In the genomic region with DNA sequence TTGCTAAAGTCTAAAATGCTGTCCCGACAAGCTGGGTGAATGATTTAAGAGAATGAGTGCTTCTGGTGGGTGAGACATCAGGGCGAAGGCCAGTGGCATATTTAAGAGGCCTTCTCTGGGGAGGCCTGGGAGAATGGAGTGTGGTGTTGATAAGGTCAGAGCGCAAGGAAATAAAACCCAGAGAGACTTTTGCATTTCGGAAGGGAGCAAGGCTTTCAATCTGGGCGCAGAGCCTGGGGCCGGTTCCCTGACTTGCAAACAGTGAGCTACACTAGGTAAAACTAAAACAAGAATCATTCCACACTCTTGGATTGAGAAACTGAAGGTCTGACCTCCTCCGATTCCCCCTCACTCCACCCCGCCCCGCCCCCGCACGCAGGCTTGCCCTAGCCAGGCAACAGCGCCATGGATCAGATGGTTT, we compare ENCODE assay signal across 11 mouse cellular contexts. TPM values are rescaled to one million over a fixed set of nuclear protein-coding genes. Genes with fewer than 3 reads are reported as not detected.
DNase-seq lines count a peak whose midpoint lies in the region; ATAC-seq and TF ChIP-seq lines count a peak whose summit lies in the region.
"Had no signal": no experiment of that assay in that cellular context is flagged by ENCODE, and none has a peak within 500 bp of the region (broad histone marks: within the 10 kb centered on the region; RNA-seq: fewer than 3 reads in every experiment).

No protein-coding gene starts in this region.

- WGBS in heart, embryonic 16.5 days, result 36% methylated on average over 12 of the region's 12 CpGs
- WGBS in stomach, postnatal 0 days, result 61% methylated on average over 12 of the region's 12 CpGs

- H3K4me2 ChIP-seq in heart, embryonic 16.5 days (ENCODE audit: low read depth, low read length), result peak overlapping the region; percentile 47
- no peak overlapping the region for H3K4me2 ChIP-seq in stomach, postnatal 0 days (replicated peaks; ENCODE audit: low read depth)
- H3K4me2 ChIP-seq: neural tube, embryonic 13.5 days had no signal

- H3K27me3 ChIP-seq in heart, embryonic 16.5 days (ENCODE audit: control insufficient read depth, insufficient read depth, low read length), result no peaks in the 10 kb centered on the region
- H3K27me3 ChIP-seq in stomach, postnatal 0 days (ENCODE audit: control insufficient read depth, insufficient read depth, low read length), result no peaks in the 10 kb centered on the region
- H3K27me3 ChIP-seq: neural tube, embryonic 13.5 days had no signal

- peaks cover 7% of the 10 kb centered on the region for H3K9me3 ChIP-seq in heart, embryonic 16.5 days (replicated peaks; ENCODE audit: control insufficient read depth, low read length)
- no peaks in the 10 kb centered on the region for H3K9me3 ChIP-seq in stomach, postnatal 0 days (ENCODE audit: control insufficient read depth, low read length)

- peak; percentile 31 for DNase-seq in lung, postnatal 10 days
- no peak for DNase-seq in lung, adult 18-20 months
- DNase-seq in kidney, postnatal 10 days, result peak; percentile 78
- peak; percentile 50 for DNase-seq in stomach, postnatal 0 days (ENCODE audit: low spot score)
- no peak for DNase-seq in Muller cell, postnatal 12 days (ENCODE audit: inconsistent ontology term)

- TF ChIP-seq EP300 in stomach, postnatal 0 days (optimal IDR thresholded peaks at IDR 0.05), result no peak

- peak overlapping the region; percentile 47 for H3K9ac ChIP-seq in heart, embryonic 16.5 days (ENCODE audit: low read length)
- no peak overlapping the region for H3K9ac ChIP-seq in stomach, postnatal 0 days (ENCODE audit: low read length)
- H3K9ac ChIP-seq: neural tube, embryonic 13.5 days had no signal

- no peak for ATAC-seq in heart, embryonic 16.5 days (replicated peaks; ENCODE audit: extremely low read depth, insufficient read depth, low FRiP score)
- no peak for ATAC-seq in stomach, postnatal 0 days (ENCODE audit: low FRiP score, low TSS enrichment)
- ATAC-seq in CD4-positive, CD25-positive, alpha-beta regulatory T cell, adult 4 months, result no peak
- ATAC-seq in inflammation-experienced regulatory T-cells, adult 6 months, result no peak

- peaks cover 15% of the 10 kb centered on the region for H3K4me1 ChIP-seq in heart, embryonic 16.5 days (ENCODE audit: control insufficient read depth, insufficient read depth, low read length)
- no peaks in the 10 kb centered on the region; the same call in 1 of the 2 replicates for H3K4me1 ChIP-seq in stomach, postnatal 0 days (replicated peaks; ENCODE audit: control insufficient read depth, insufficient read depth)

- no peaks in the 10 kb centered on the region for H3K36me3 ChIP-seq in heart, embryonic 16.5 days (ENCODE audit: control insufficient read depth, insufficient read depth)
- H3K36me3 ChIP-seq in stomach, postnatal 0 days (ENCODE audit: control insufficient read depth, insufficient read depth, low read length), result no peaks in the 10 kb centered on the region

- no peak for TF ChIP-seq CTCF in stomach, postnatal 0 days (IDR thresholded peaks at IDR 0.05; ENCODE audit: low read depth)

- H3K27ac ChIP-seq in heart, embryonic 16.5 days (ENCODE audit: low read length), result peak overlapping the region; percentile 77
- peak overlapping the region; percentile 36 for H3K27ac ChIP-seq in stomach, postnatal 0 days (replicated peaks)
- H3K27ac ChIP-seq: neural tube, embryonic 13.5 days had no signal

- peak overlapping the region; percentile 21; the same call in 1 of the 2 replicates for H3K4me3 ChIP-seq in heart, embryonic 16.5 days (ENCODE audit: low read length)
- no peak overlapping the region for H3K4me3 ChIP-seq in stomach, postnatal 0 days (ENCODE audit: low read depth, low read length)
- H3K4me3 ChIP-seq: neural tube, embryonic 13.5 days had no signal

RNA-seq across cellular contexts. Expression of a gene that starts 4.0 kb away (rescaled TPM):
- 1.4 TPM in 1 of 2 replicates, not detected in the other for polyA plus RNA-seq in heart, embryonic 16.5 days (2015; fragmentation: Nextera tagmentation; extraction: Ambion mirVana)
- 0.99 TPM in 1 of 2 replicates, not detected in the other for polyA plus RNA-seq in stomach, postnatal 0 days (2015; fragmentation: Nextera tagmentation; extraction: Ambion mirVana)
- polyA plus RNA-seq in CD4-positive, CD25-positive, alpha-beta regulatory T cell, adult 4 months (2017; shearing (Covaris generic)), result 1 to 10 TPM; 1.3 to 1.4 TPM
- polyA plus RNA-seq in inflammation-experienced regulatory T-cells, adult 6 months (2017; shearing (Covaris generic)), result not detected
- polyA plus RNA-seq: gonadal fat pad, adult 2 months; spleen, adult 2 months had no signal

Comparison
In these comparisons a context has a peak if more than half of its experiments do, and no peak if none do; other contexts are left out.
1. DNase-seq: peak in lung, postnatal 10 days (single experiment), kidney, postnatal 10 days (single experiment) and stomach, postnatal 0 days (single experiment); none in lung, adult 18-20 months (0 of 2) and Muller cell, postnatal 12 days (single experiment).